Mouse (Mus musculus): ENCODE data around the gene Rwdd4a.

GRCm38 (mm10) chr8:47493106-47493505 is 40.4 kb upstream of the Rwdd4a start:
- TF ChIP-seq CTCF (IDR thresholded peaks at IDR 0.05; ENCODE audit: low read depth, low read length) (no peak), POLR2AphosphoS5 (IDR thresholded peaks at IDR 0.05; ENCODE audit: insufficient replicate concordance, low read depth, low read length) (no peak), GATA1 (IDR thresholded peaks at IDR 0.05; ENCODE audit: borderline replicate concordance, low read length) (no peak)
